Mouse (Mus musculus): ENCODE measurements around the gene Mypn. TPM values are rescaled to one million over a fixed set of nuclear protein-coding genes. Genes with fewer than 3 reads are reported as not detected.

Mypn gene
- polyA plus RNA-seq, 1 experiment from 2014 or later = 0.12 TPM

DNA sequence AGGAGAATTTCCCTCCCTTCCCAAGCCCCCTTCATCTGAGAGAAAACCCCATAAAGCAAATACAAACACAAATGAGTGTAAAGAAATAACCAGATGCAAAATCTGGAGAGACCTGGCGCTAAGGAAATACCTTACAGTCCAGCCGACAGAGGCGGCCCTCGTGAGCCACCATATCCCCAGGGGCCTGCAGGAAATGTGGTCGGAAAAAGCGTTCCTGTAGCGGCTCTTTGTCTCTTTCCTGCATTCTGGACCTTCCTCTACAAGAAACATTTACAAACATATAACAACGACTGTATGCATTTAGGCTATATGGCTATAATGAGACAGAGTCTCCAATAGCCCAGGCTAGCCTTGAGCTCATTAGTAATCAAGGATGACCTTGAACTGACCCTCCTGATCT lies 80.6 kb downstream of the Mypn start:
- no peak overlapping the region for H3K4me3 ChIP-seq (ENCODE audit: low read depth, low read length)
- no peak for TF ChIP-seq CTCF (IDR thresholded peaks at IDR 0.05; ENCODE audit: low read depth)
- TF ChIP-seq EP300 (optimal IDR thresholded peaks at IDR 0.05) = no peak
- no peaks in the 10 kb centered on the region for H3K36me3 ChIP-seq (ENCODE audit: control insufficient read depth, insufficient read depth, low read length)
- no peaks in the 10 kb centered on the region for H3K4me1 ChIP-seq (replicated peaks; ENCODE audit: control insufficient read depth, insufficient read depth)
- no peak overlapping the region for H3K9ac ChIP-seq (ENCODE audit: low read length)
- ATAC-seq (ENCODE audit: low FRiP score, low TSS enrichment) (no peak), DNase-seq (ENCODE audit: low spot score) (no peak)
- H3K9me3 ChIP-seq (ENCODE audit: control insufficient read depth, low read length) = no peaks in the 10 kb centered on the region
- no peaks in the 10 kb centered on the region for H3K27me3 ChIP-seq (ENCODE audit: control insufficient read depth, insufficient read depth, low read length)
- H3K4me2 ChIP-seq (replicated peaks; ENCODE audit: low read depth) = no peak overlapping the region
- no peak overlapping the region for H3K27ac ChIP-seq (replicated peaks)
- WGBS = 85% methylated on average over 8 of the region's 8 CpGs

DNA sequence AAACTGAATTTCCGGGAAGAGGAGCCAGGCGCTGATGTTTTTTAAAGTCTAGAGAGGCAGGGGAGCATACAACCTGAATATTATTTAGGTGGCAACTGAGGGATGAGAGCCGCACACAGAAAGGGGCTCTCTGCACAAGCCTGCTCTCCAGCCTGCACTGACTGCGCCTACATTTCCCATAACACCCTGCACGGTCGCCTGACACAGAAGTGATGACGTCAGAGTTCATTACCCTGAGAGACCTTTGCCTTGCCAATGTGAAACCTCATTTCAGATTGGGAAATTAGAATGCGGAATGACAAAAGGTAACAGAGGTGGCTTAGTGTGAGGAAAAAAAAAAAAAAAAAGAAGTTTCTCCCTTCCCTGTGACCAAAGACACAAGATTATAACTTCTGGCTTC lies 81.2 kb downstream of the Mypn start:
- Histone ChIP-seq H3K4me2 (replicated peaks; ENCODE audit: low read depth) (no peak overlapping the region), H3K9ac (ENCODE audit: low read length) (no peak overlapping the region), H3K4me3 (ENCODE audit: low read depth, low read length) (no peak overlapping the region), H3K36me3 (ENCODE audit: control insufficient read depth, insufficient read depth, low read length) (no peaks in the 10 kb centered on the region), H3K4me1 (replicated peaks; ENCODE audit: control insufficient read depth, insufficient read depth) (no peaks in the 10 kb centered on the region), H3K27ac (replicated peaks) (no peak overlapping the region), H3K27me3 (ENCODE audit: control insufficient read depth, insufficient read depth, low read length) (no peaks in the 10 kb centered on the region), H3K9me3 (ENCODE audit: control insufficient read depth, low read length) (no peaks in the 10 kb centered on the region)
- WGBS = 39% methylated on average over 8 of the region's 8 CpGs
- TF ChIP-seq EP300 (optimal IDR thresholded peaks at IDR 0.05) (no peak), CTCF (IDR thresholded peaks at IDR 0.05; ENCODE audit: low read depth) (no peak)
- ATAC-seq (ENCODE audit: low FRiP score, low TSS enrichment) (no peak), DNase-seq (ENCODE audit: low spot score) (no peak)

DNA sequence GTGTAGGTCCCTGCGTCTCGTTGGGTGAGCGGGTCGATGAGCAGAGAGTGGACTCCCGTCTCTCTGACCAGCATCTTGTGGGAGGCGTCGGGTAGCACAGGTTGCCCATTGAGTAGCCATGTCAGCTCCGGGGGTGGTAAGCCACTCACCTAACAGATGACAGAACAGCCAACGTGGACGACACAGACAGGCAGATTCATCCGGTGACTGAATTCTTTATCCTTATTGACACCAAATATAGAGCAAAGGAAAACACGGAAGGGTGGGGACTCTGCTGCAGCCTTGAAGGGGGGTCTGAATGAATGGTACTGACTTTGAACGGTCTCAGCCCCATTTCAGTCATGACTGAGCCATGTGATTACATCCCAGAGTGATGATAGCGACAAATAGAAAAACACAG lies 81.8 kb downstream of the Mypn start:
- no peak for TF ChIP-seq EP300 (optimal IDR thresholded peaks at IDR 0.05)
- TF ChIP-seq CTCF (IDR thresholded peaks at IDR 0.05; ENCODE audit: low read depth) = no peak
- H3K9ac ChIP-seq (ENCODE audit: low read length) = no peak overlapping the region
- ATAC-seq (ENCODE audit: low FRiP score, low TSS enrichment) = no peak

DNA sequence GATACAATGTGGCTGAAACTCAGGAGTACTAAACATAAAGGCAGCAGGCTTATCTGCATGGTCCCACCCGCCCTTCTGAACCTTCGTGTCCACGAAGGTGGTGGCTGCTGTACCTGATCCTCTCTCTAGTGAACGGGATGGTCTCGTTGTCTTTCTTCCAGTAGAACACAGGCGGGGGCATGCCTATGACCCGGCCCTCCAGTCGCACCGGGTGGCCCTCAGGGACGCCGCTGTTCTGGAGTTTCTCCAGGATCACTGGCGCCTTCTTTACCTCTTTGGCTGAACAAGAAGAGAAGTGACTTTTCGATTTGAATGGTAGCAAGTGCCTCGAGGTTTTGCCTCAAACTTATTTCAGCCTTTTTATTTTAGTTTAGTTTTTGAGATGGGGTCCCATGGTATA lies 83.8 kb downstream of the Mypn start:
- Histone ChIP-seq H3K27me3 (ENCODE audit: control insufficient read depth, insufficient read depth, low read length) (no peaks in the 10 kb centered on the region), H3K4me3 (ENCODE audit: low read depth, low read length) (no peak overlapping the region), H3K4me1 (replicated peaks; ENCODE audit: control insufficient read depth, insufficient read depth) (no peaks in the 10 kb centered on the region), H3K27ac (replicated peaks) (no peak overlapping the region), H3K9me3 (ENCODE audit: control insufficient read depth, low read length) (no peaks in the 10 kb centered on the region), H3K9ac (ENCODE audit: low read length) (no peak overlapping the region), H3K36me3 (ENCODE audit: control insufficient read depth, insufficient read depth, low read length) (no peaks in the 10 kb centered on the region), H3K4me2 (replicated peaks; ENCODE audit: low read depth) (no peak overlapping the region)
- WGBS = 68% methylated on average over 14 of the region's 14 CpGs
- TF ChIP-seq CTCF (IDR thresholded peaks at IDR 0.05; ENCODE audit: low read depth) (no peak), EP300 (optimal IDR thresholded peaks at IDR 0.05) (no peak)
- DNase-seq (ENCODE audit: low spot score) = no peak
- ATAC-seq (ENCODE audit: low FRiP score, low TSS enrichment) = no peak

More for the DNA sequence above, 81.8 kb downstream of the Mypn start:
- Histone ChIP-seq H3K9me3 (ENCODE audit: control insufficient read depth, low read length) (no peaks in the 10 kb centered on the region), H3K27ac (replicated peaks) (no peak overlapping the region), H3K36me3 (ENCODE audit: control insufficient read depth, insufficient read depth, low read length) (no peaks in the 10 kb centered on the region), H3K27me3 (ENCODE audit: control insufficient read depth, insufficient read depth, low read length) (no peaks in the 10 kb centered on the region), H3K4me1 (replicated peaks; ENCODE audit: control insufficient read depth, insufficient read depth) (no peaks in the 10 kb centered on the region), H3K4me3 (ENCODE audit: low read depth, low read length) (no peak overlapping the region), H3K4me2 (replicated peaks; ENCODE audit: low read depth) (no peak overlapping the region)
- DNase-seq (ENCODE audit: low spot score) = no peak
- 83% methylated on average over 14 of the region's 14 CpGs for WGBS

DNA sequence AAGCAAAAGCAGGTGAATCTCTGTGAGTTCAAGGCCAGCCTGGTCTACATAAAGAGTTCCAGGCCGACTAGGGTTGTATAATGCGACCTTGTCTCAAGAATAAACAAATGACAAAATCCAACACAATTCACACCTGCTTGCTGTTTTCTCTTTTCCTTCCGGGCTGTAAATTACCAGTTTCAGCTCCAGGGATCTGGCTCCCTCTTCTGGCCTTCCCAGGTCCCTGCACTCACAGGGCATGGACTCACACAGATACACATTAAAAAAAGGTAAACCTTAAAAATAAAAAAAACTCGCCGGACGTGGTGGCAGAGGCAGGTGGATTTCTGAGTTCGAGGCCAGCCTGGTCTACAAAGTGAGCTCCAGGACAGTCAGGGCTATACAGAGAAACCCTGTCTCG lies 86.2 kb downstream of the Mypn start:
- no peak overlapping the region for H3K27ac ChIP-seq (replicated peaks)
- H3K27me3 ChIP-seq (ENCODE audit: control insufficient read depth, insufficient read depth, low read length) = no peaks in the 10 kb centered on the region
- no peaks in the 10 kb centered on the region for H3K9me3 ChIP-seq (ENCODE audit: control insufficient read depth, low read length)
- 94% methylated on average over 8 of the region's 8 CpGs for WGBS
- no peak overlapping the region for H3K4me3 ChIP-seq (ENCODE audit: low read depth, low read length)
- no peaks in the 10 kb centered on the region for H3K4me1 ChIP-seq (replicated peaks; ENCODE audit: control insufficient read depth, insufficient read depth)
- no peak overlapping the region for H3K4me2 ChIP-seq (replicated peaks; ENCODE audit: low read depth)
- DNase-seq (ENCODE audit: low spot score) (no peak), ATAC-seq (ENCODE audit: low FRiP score, low TSS enrichment) (no peak)
- H3K36me3 ChIP-seq (ENCODE audit: control insufficient read depth, insufficient read depth, low read length) = no peaks in the 10 kb centered on the region
- H3K9ac ChIP-seq (ENCODE audit: low read length) = no peak overlapping the region
- peak; percentile 23 for TF ChIP-seq CTCF (IDR thresholded peaks at IDR 0.05; ENCODE audit: low read depth)
- TF ChIP-seq EP300 (optimal IDR thresholded peaks at IDR 0.05) = no peak

DNA sequence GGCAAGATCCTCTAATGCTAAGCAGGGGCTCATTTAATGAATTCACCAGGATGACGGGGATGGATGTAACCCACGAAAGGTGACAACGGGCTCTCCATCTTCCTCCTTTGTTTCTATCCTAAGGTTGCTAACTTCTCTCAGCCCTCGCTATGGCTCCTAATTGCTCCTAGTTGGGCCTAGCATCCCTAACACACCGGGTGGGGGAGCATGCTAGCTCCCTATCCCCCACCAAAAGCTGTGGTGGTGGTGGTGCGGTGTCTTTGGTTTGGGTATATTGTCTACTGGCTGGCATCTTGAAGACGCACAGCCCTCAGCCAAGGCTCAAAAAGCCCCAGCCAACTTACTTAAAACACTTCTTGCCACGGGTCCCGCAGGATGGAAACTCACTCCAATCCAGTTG lies 87.4 kb downstream of the Mypn start:
- Histone ChIP-seq H3K4me3 (ENCODE audit: low read depth, low read length) (no peak overlapping the region), H3K4me2 (replicated peaks; ENCODE audit: low read depth) (no peak overlapping the region), H3K27ac (replicated peaks) (no peak overlapping the region), H3K27me3 (ENCODE audit: control insufficient read depth, insufficient read depth, low read length) (no peaks in the 10 kb centered on the region), H3K36me3 (ENCODE audit: control insufficient read depth, insufficient read depth, low read length) (no peaks in the 10 kb centered on the region), H3K9ac (ENCODE audit: low read length) (no peak overlapping the region), H3K9me3 (ENCODE audit: control insufficient read depth, low read length) (no peaks in the 10 kb centered on the region), H3K4me1 (replicated peaks; ENCODE audit: control insufficient read depth, insufficient read depth) (no peaks in the 10 kb centered on the region)
- no peak for TF ChIP-seq EP300 (optimal IDR thresholded peaks at IDR 0.05)
- TF ChIP-seq CTCF (IDR thresholded peaks at IDR 0.05; ENCODE audit: low read depth) = no peak
- no peak for DNase-seq (ENCODE audit: low spot score)
- WGBS = 93% methylated on average over 9 of the region's 9 CpGs
- no peak for ATAC-seq (ENCODE audit: low FRiP score, low TSS enrichment)
